Mouse (Mus musculus): ENCODE data around the gene Tgds. TPM values are rescaled to one million over a fixed set of nuclear protein-coding genes. Genes with fewer than 3 reads are reported as not detected.
"Not testable (repeated sequence)": the region's sequence is repeated elsewhere in the genome, so short reads cannot be mapped to it uniquely, and the experiment has no call there.

Gene Tgds
- polyA plus RNA-seq, 1 experiment from 2014 or later = 36.8 TPM

DNA sequence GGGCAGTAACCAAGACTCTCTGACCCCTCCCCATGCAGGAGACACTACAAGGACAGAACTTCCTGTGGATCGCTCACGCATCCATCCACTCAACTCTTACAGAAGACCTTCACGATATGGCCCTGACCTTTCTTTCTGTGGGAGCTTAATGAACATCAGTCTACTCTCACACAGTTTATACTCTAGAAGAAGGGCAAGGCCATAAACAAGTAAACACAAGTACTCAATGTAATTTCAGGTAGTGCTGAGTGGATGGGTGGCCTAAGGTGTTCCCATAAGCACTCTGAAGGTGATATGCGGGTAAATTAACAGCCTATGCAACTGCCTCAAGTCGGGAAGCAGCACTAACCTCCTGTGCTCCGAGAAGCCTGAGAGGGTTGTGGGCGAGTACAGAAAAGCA lies 1.1 kb downstream of the Tgds start:
- peaks cover 30% of the 10 kb centered on the region for H3K36me3 ChIP-seq
- H3K4me3 ChIP-seq = peak overlapping the region; percentile 67
- no peak for ATAC-seq (ENCODE audit: insufficient number of reproducible peaks, low FRiP score, low TSS enrichment, low read depth)
- H3K27ac ChIP-seq = no peak overlapping the region
- peak overlapping the region; percentile 65; the same call in 1 of the 2 replicates for H3K9ac ChIP-seq
- WGBS = 79% methylated on average over 7 of the region's 7 CpGs
- H3K27me3 ChIP-seq = no peaks in the 10 kb centered on the region
- H3K4me2 ChIP-seq = peak overlapping the region; percentile 73
- no peaks in the 10 kb centered on the region for H3K9me3 ChIP-seq
- H3K4me1 ChIP-seq = peaks cover 12% of the 10 kb centered on the region

DNA sequence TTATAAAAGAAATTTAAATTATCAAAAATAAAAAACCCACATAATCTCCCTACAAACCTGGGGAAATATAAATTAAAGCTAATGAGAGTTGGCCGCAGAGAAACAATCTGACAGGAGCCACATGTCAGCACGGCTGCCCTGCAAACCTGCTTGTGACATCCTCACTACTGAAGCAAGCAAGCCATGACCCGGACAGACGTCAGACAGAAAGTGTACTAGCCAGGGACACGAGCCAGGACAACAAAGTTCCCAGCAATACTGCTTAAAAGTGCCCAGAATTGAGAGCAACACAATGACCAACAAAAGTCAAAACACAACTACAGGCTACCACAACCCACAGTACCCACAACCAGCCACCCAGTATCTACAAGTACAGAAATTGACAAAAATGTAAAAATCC lies 6.3 kb downstream of the Tgds start:
- Histone ChIP-seq H3K27me3 (no peaks in the 10 kb centered on the region), H3K27ac (no peak overlapping the region), H3K4me1 (peaks cover 2% of the 10 kb centered on the region), H3K4me2 (no peak overlapping the region), H3K9ac (no peak overlapping the region), H3K4me3 (no peak overlapping the region), H3K36me3 (peaks cover 70% of the 10 kb centered on the region), H3K9me3 (no peaks in the 10 kb centered on the region)
- ATAC-seq (ENCODE audit: insufficient number of reproducible peaks, low FRiP score, low TSS enrichment, low read depth) = no peak
- WGBS = 90% methylated on average over 5 of the region's 5 CpGs

- H3K36me3 ChIP-seq = peaks cover 84% of the 10 kb centered on the region
- H3K4me2 ChIP-seq = no peak overlapping the region
- no peak overlapping the region for H3K9ac ChIP-seq
- no peaks in the 10 kb centered on the region for H3K27me3 ChIP-seq
- WGBS = 87% methylated on average over 4 of the region's 4 CpGs
- no peak overlapping the region for H3K4me3 ChIP-seq
- H3K9me3 ChIP-seq = no peaks in the 10 kb centered on the region
- no peak overlapping the region for H3K27ac ChIP-seq
- ATAC-seq (ENCODE audit: insufficient number of reproducible peaks, low FRiP score, low TSS enrichment, low read depth) = no peak
- no peaks in the 10 kb centered on the region for H3K4me1 ChIP-seq
These were observed 7.8 kb downstream of the Tgds start for GRCm38 (mm10) chr14:118124771-118125170.

GRCm38 (mm10) chr14:118124129-118124528 lies 8.4 kb downstream of the Tgds start:
- 86% methylated on average over 5 of the region's 5 CpGs for WGBS

DNA sequence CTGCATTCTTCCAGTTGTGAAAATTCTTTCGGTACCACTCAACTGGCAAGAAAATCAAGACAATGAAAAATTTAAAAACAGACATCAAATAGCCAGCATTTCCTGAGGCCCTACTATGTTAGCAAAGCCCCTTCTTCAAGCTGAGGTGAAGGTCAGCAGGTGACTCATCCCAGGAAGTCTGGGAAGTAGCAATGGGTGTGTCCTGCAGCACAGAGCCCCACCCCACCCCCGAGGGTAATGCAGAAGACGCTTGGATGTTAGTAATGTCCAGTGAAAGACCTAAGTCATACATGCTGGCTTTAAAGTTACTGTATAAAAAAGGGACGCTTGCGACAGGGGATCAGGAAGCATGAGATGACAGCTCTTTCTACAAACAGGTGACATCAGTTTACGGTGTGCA lies 19.4 kb downstream of the Tgds start:
- Histone ChIP-seq H3K36me3 (peaks cover 67% of the 10 kb centered on the region), H3K4me1 (no peaks in the 10 kb centered on the region), H3K4me2 (no peak overlapping the region), H3K4me3 (no peak overlapping the region), H3K27ac (no peak overlapping the region), H3K27me3 (no peaks in the 10 kb centered on the region), H3K9me3 (no peaks in the 10 kb centered on the region), H3K9ac (no peak overlapping the region)
- WGBS = 87% methylated on average over 6 of the region's 6 CpGs
- no peak for ATAC-seq (ENCODE audit: insufficient number of reproducible peaks, low FRiP score, low TSS enrichment, low read depth)

More at GRCm38 (mm10) chr14:118124129-118124528, 8.4 kb downstream of the Tgds start:
- Histone ChIP-seq H3K27ac (no peak overlapping the region), H3K4me1 (no peaks in the 10 kb centered on the region), H3K27me3 (no peaks in the 10 kb centered on the region), H3K4me2 (no peak overlapping the region), H3K9ac (no peak overlapping the region), H3K36me3 (peaks cover 85% of the 10 kb centered on the region), H3K9me3 (no peaks in the 10 kb centered on the region), H3K4me3 (no peak overlapping the region)
- no peak for ATAC-seq (ENCODE audit: insufficient number of reproducible peaks, low FRiP score, low TSS enrichment, low read depth)

DNA sequence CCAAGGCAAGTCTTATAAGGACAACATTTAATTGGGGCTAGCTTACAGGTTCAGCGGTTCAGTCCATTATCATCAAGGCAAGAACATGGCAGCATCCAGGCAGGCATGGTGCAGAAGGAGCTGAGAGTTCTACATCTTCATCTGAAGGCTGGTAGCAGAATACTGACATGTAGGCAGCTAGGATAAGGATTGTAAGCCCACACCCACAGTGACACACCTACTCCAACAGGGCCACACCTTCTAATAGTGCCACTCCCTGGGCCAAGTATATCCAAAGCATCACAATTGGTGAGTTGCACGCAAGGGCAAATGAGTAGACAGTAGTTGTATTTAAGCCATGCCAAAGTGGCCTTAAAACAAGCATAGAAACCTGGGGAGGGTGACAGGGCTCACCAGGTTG lies 25.1 kb downstream of the Tgds start:
- H3K9me3 ChIP-seq; ATAC-seq (ENCODE audit: insufficient number of reproducible peaks, low FRiP score, low TSS enrichment, low read depth); H3K4me1 ChIP-seq; H3K4me3 ChIP-seq; H3K4me2 ChIP-seq; H3K27me3 ChIP-seq; H3K27ac ChIP-seq; H3K9ac ChIP-seq: not testable (repeated sequence)
- whole genome bisulfite sequencing = 94% methylated on average over 2 of the region's 2 CpGs
- H3K36me3 ChIP-seq = peaks cover 19% of the 10 kb centered on the region

GRCm38 (mm10) chr14:118101227-118101990 lies 31.1 kb downstream of the Tgds start:
- WGBS = 73% methylated on average over 14 of the region's 14 CpGs

GRCm38 (mm10) chr14:118098265-118098664 lies 34.3 kb downstream of the Tgds start:
- no peak overlapping the region for H3K4me3 ChIP-seq
- H3K4me2 ChIP-seq = no peak overlapping the region
- no peaks in the 10 kb centered on the region for H3K27me3 ChIP-seq
- no peaks in the 10 kb centered on the region for H3K9me3 ChIP-seq
- no peak for ATAC-seq (ENCODE audit: insufficient number of reproducible peaks, low FRiP score, low TSS enrichment, low read depth)
- no peak overlapping the region for H3K9ac ChIP-seq
- no peaks in the 10 kb centered on the region for H3K36me3 ChIP-seq
- WGBS = 57% methylated on average over 2 of the region's 2 CpGs
- no peaks in the 10 kb centered on the region for H3K4me1 ChIP-seq
- no peak overlapping the region for H3K27ac ChIP-seq

More at GRCm38 (mm10) chr14:118101227-118101990, 31.1 kb downstream of the Tgds start:
- no peaks in the 10 kb centered on the region for H3K36me3 ChIP-seq
- no peaks in the 10 kb centered on the region for H3K9me3 ChIP-seq
- H3K4me2 ChIP-seq = no peak overlapping the region
- no peak overlapping the region for H3K27ac ChIP-seq
- H3K4me1 ChIP-seq = no peaks in the 10 kb centered on the region
- no peak for ATAC-seq (ENCODE audit: insufficient number of reproducible peaks, low FRiP score, low TSS enrichment, low read depth)
- H3K4me3 ChIP-seq = no peak overlapping the region
- no peaks in the 10 kb centered on the region for H3K27me3 ChIP-seq
- H3K9ac ChIP-seq = no peak overlapping the region

GRCm38 (mm10) chr14:118089806-118090392 lies 42.7 kb downstream of the Tgds start:
- peak overlapping the region; percentile 69 for H3K4me3 ChIP-seq
- WGBS = under 1% methylated on average over 18 of the region's 18 CpGs
- peak overlapping the region; percentile 83 for H3K27ac ChIP-seq
- ATAC-seq (ENCODE audit: insufficient number of reproducible peaks, low FRiP score, low TSS enrichment, low read depth) = no peak
- H3K4me2 ChIP-seq = peak overlapping the region; percentile 72
- H3K27me3 ChIP-seq = no peaks in the 10 kb centered on the region
- peak overlapping the region; percentile 57 for H3K9ac ChIP-seq
- no peaks in the 10 kb centered on the region; the same call in 1 of the 2 replicates for H3K4me1 ChIP-seq
- H3K9me3 ChIP-seq = no peaks in the 10 kb centered on the region
- no peaks in the 10 kb centered on the region for H3K36me3 ChIP-seq

DNA sequence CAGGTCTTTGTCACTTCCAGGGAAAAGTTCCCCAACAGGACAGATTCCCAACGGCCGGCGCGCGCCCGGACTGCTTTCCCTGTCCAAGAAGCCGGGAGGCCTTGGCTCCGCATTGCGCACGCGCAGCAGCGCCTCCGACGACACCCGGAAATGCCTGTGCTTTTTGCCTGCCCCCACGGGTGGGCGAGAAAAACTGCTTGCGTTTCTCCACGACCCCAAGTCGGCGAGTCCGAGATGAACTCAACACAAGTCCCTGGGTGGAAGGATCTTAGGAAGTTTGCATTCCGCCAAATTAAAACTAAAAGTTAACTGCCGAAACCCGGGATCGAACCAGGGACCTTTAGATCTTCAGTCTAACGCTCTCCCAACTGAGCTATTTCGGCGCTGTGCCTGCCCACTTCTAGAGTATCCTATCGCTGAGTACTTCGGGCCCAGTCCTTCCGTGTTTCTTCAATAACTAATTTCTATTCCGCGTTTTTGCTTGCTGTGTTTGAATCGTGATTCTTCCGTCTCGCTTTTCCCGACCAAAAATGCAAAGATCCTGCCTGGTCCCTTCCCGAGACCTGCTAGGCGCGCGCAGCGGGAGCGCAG lies 43.2 kb downstream of the Tgds start:
- H3K4me1 ChIP-seq = no peaks in the 10 kb centered on the region; the same call in 1 of the 2 replicates
- peak overlapping the region; percentile 72 for H3K4me2 ChIP-seq
- peak overlapping the region; percentile 57 for H3K9ac ChIP-seq
- H3K27me3 ChIP-seq = no peaks in the 10 kb centered on the region
- peak overlapping the region; percentile 69 for H3K4me3 ChIP-seq
- under 1% methylated on average over 44 of the region's 44 CpGs for WGBS
- peak overlapping the region; percentile 83 for H3K27ac ChIP-seq
- no peaks in the 10 kb centered on the region for H3K9me3 ChIP-seq
- H3K36me3 ChIP-seq = no peaks in the 10 kb centered on the region
- peak; percentile 66 for ATAC-seq (ENCODE audit: insufficient number of reproducible peaks, low FRiP score, low TSS enrichment, low read depth)

DNA sequence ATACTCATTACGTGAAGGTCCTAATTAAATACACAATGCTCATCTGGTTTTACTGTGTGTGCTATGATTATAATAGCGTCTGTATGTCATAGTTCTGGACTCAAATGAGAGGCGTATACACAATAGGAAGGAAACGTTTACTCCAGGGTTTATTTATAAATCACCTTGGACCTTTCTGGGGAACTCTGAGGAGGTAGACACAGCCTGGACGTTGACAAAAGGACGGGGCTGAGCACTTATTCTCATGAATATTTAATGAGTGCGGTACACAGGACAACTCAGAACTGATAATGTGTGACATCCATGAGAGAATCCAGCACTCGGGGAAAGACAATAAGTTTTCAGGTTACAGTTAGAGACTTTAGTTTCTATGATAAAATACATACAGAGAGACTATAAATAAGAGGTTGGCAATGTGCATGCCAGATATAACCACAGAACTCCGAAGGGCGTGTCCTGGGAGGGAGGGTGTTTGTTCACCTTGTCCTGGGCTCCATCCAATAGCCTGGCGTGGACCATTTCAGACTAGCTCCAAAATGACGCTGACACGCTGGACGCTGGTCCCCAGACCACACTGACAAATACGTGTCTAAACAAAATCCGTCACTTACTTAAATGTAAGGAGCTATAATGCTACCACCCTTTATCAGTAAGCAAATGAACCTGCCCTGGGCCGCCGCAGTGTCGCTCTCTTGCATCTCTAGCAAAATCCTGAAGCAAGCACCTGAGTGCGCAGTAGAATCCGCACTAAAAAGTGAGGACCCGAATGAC lies 43.9 kb downstream of the Tgds start:
- peak overlapping the region; percentile 72 for H3K4me2 ChIP-seq
- peak overlapping the region; percentile 69 for H3K4me3 ChIP-seq
- peak overlapping the region; percentile 83; the same call in 1 of the 2 replicates for H3K27ac ChIP-seq
- H3K9me3 ChIP-seq = no peaks in the 10 kb centered on the region
- no peaks in the 10 kb centered on the region for H3K27me3 ChIP-seq
- H3K9ac ChIP-seq = peak overlapping the region; percentile 57
- H3K4me1 ChIP-seq = no peaks in the 10 kb centered on the region; the same call in 1 of the 2 replicates
- 12% methylated on average over 22 of the region's 22 CpGs for WGBS
- no peaks in the 10 kb centered on the region for H3K36me3 ChIP-seq
- ATAC-seq (ENCODE audit: insufficient number of reproducible peaks, low FRiP score, low TSS enrichment, low read depth) = 0 out of 2 replicates have a peak, but pooled peaks have one; percentile 15
